Mouse (Mus musculus): ENCODE measurements at regions not wholly inside any gene's neighbourhood (a gene's known extent, or its start where the extent isn't known, plus 50 kb on each side); places are given as distances from the start of the nearest gene placed in this dataset.

DNA sequence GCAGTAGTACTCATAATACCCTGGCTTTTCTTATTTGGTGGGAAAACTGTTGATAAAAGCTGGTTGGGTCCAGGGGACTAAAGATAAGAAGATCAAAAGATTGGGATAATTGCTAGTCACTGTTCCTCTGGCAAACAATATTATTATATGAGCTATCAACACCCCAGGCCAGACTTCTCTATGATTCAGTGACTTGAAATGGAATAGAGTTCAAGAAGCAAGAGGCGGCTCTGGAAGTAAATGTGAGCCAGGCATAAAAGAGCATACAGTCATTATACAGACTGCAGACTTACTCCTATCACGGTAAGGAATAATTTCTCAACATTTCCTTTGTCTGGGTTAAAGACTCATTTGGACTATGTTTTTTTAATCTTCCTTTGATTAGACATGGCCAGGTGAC, 278.5 kb upstream of the Acvr2a start:
- Histone ChIP-seq H3K27me3 (replicated peaks; ENCODE audit: control insufficient read depth, insufficient read depth, low read length) (no peaks in the 10 kb centered on the region), H3K9me3 (ENCODE audit: control insufficient read depth, low read length) (no peaks in the 10 kb centered on the region), H3K36me3 (ENCODE audit: control insufficient read depth, insufficient read depth, low read length) (no peaks in the 10 kb centered on the region), H3K4me1 (ENCODE audit: control insufficient read depth, insufficient read depth, low read length) (0 out of 2 replicates have a peak, but pooled peaks cover 7% of the 10 kb centered on the region), H3K4me3 (ENCODE audit: low read depth, low read length) (no peak overlapping the region), H3K27ac (replicated peaks; ENCODE audit: low read depth, low read length) (no peak overlapping the region), H3K4me2 (ENCODE audit: low read depth, low read length) (no peak overlapping the region), H3K9ac (ENCODE audit: low read depth, low read length) (no peak overlapping the region)
- ATAC-seq (ENCODE audit: low read depth) (no peak), DNase-seq (ENCODE audit: low spot score) (no peak)
- 88% methylated on average over 2 of the region's 2 CpGs for WGBS

DNA sequence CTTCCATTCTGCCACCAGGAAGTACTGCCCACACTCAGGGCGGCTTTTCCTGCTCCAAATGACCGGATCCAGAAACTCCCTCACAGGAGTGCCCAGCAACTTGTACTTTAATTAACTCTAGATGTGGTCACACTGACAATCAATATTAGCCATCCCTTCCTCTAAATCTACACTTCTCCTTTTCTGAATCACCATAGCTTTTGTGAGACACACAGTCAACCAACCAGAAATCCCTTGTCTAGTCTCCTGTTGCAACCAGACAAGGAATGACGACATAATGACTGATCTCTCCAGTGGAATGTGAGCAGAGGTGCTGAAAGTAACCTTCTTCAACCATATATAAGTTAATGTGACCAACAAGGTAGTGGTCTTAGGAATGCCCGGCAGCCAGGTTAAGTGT, 277.0 kb upstream of the Acvr2a start:
- Histone ChIP-seq H3K9me3 (ENCODE audit: control insufficient read depth, low read length) (no peaks in the 10 kb centered on the region), H3K9ac (ENCODE audit: low read depth, low read length) (no peak overlapping the region), H3K36me3 (ENCODE audit: control insufficient read depth, insufficient read depth, low read length) (no peaks in the 10 kb centered on the region), H3K27me3 (replicated peaks; ENCODE audit: control insufficient read depth, insufficient read depth, low read length) (no peaks in the 10 kb centered on the region), H3K27ac (replicated peaks; ENCODE audit: low read depth, low read length) (no peak overlapping the region), H3K4me1 (ENCODE audit: control insufficient read depth, insufficient read depth, low read length) (0 out of 2 replicates have a peak, but pooled peaks cover 7% of the 10 kb centered on the region), H3K4me2 (ENCODE audit: low read depth, low read length) (no peak overlapping the region), H3K4me3 (ENCODE audit: low read depth, low read length) (no peak overlapping the region)
- ATAC-seq (ENCODE audit: low read depth) (no peak), DNase-seq (ENCODE audit: low spot score) (no peak)
- 76% methylated on average over 4 of the region's 4 CpGs for WGBS

DNA sequence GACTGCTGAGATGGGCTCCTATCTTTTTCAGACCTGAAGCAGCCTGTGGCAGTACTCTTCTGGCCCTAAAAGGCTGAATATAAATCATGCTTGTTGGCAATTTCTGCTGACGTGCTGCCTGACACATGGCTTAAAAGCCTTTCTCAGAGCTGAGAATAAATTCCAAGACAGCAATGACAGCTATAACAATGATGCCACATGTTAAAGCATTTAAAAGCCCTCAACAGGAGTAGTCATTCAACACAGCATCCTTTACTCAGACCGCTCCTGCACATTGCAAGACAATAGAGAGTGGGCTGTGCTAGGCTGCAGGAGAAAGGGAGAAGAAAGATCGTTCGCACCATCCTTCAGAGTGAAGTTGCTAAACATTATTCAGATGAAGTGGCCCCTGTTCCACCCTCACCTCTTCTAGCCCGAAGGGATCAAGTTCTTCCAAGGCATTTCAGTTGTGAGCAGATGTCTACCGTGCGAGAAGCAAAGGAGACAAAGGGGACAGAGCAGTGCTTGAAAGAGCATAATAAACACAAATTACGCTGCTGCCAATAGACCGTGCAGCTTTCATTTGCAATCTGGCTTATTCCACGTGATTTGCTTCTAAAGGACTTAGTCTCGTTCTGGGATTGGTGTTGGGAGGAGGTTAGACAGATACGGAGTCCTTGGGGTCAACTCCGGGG, 275.1 kb upstream of the Acvr2a start:
- 39% methylated on average over 13 of the region's 13 CpGs for WGBS
- no peaks in the 10 kb centered on the region for H3K27me3 ChIP-seq (replicated peaks; ENCODE audit: control insufficient read depth, insufficient read depth, low read length)
- H3K9ac ChIP-seq (ENCODE audit: low read depth, low read length), result no peak overlapping the region
- H3K9me3 ChIP-seq (ENCODE audit: control insufficient read depth, low read length), result no peaks in the 10 kb centered on the region
- no peaks in the 10 kb centered on the region for H3K36me3 ChIP-seq (ENCODE audit: control insufficient read depth, insufficient read depth, low read length)
- no peak overlapping the region for H3K27ac ChIP-seq (replicated peaks; ENCODE audit: low read depth, low read length)
- H3K4me1 ChIP-seq (ENCODE audit: control insufficient read depth, insufficient read depth, low read length), result 0 out of 2 replicates have a peak, but pooled peaks cover 7% of the 10 kb centered on the region
- no peak overlapping the region for H3K4me3 ChIP-seq (ENCODE audit: low read depth, low read length)
- DNase-seq (ENCODE audit: low spot score) (peak; percentile 50), ATAC-seq (ENCODE audit: low read depth) (peak; percentile 87)
- H3K4me2 ChIP-seq (ENCODE audit: low read depth, low read length), result peak overlapping the region; percentile 23

DNA sequence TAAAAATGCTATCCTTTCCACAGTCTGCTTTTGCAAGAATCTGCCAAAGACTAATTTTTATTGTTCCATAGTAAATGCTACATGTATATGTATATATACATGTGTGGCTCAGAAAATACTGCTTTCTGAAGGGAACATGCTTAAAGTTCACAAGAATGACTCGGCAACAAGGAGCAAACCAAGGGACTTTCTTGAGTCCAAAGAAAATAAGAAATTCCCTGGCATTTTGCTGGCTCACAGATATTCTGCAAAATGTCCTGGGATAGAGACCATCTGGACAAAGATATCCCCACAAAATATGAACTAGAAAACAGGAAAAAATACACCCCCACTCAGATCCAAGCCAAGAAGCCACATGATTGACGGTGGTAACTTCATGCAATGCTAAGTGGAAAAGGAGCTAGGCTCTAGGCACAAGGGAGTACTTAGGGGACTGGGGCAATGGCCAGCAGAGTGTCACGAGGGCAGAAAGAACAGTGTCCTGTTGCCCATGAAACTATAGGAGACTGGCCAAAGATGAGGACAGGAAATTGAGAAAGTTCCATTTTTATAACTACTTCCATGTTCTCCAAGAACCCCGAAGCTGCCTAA, 274.3 kb upstream of the Acvr2a start:
- Histone ChIP-seq H3K4me3 (ENCODE audit: low read depth, low read length) (no peak overlapping the region), H3K27ac (replicated peaks; ENCODE audit: low read depth, low read length) (no peak overlapping the region), H3K36me3 (ENCODE audit: control insufficient read depth, insufficient read depth, low read length) (no peaks in the 10 kb centered on the region), H3K4me1 (ENCODE audit: control insufficient read depth, insufficient read depth, low read length) (0 out of 2 replicates have a peak, but pooled peaks cover 7% of the 10 kb centered on the region), H3K27me3 (replicated peaks; ENCODE audit: control insufficient read depth, insufficient read depth, low read length) (no peaks in the 10 kb centered on the region), H3K9ac (ENCODE audit: low read depth, low read length) (no peak overlapping the region), H3K4me2 (ENCODE audit: low read depth, low read length) (no peak overlapping the region), H3K9me3 (ENCODE audit: control insufficient read depth, low read length) (no peaks in the 10 kb centered on the region)
- DNase-seq (ENCODE audit: low spot score) (no peak), ATAC-seq (ENCODE audit: low read depth) (no peak)
- 63% methylated on average over 4 of the region's 4 CpGs for WGBS

DNA sequence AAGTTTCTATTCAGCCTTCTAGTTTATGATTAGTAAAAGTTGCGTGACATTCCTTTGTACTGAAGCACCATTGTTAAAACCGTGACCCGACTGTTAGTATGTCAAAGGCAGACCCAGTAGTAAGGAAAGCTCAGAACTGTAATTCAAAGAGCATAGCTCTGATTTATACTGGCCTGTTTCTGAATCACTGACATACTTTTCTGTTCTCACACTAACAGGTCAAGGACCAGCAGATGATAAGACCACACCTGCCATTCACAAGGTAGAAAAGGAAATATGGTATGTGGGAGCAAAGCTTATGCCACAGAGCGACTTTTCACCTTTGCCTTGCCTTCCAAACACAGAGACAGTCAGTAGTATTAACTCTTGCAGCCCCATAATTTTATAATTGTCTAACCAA, 269.5 kb upstream of the Acvr2a start:
- Histone ChIP-seq H3K4me3 (ENCODE audit: low read depth, low read length) (no peak overlapping the region), H3K4me1 (ENCODE audit: control insufficient read depth, insufficient read depth, low read length) (0 out of 2 replicates have a peak, but pooled peaks cover under 1% of the 10 kb centered on the region), H3K27me3 (replicated peaks; ENCODE audit: control insufficient read depth, insufficient read depth, low read length) (no peaks in the 10 kb centered on the region), H3K9ac (ENCODE audit: low read depth, low read length) (no peak overlapping the region), H3K9me3 (ENCODE audit: control insufficient read depth, low read length) (no peaks in the 10 kb centered on the region), H3K36me3 (ENCODE audit: control insufficient read depth, insufficient read depth, low read length) (no peaks in the 10 kb centered on the region), H3K4me2 (ENCODE audit: low read depth, low read length) (no peak overlapping the region), H3K27ac (replicated peaks; ENCODE audit: low read depth, low read length) (no peak overlapping the region)
- WGBS, result 84% methylated on average over 4 of the region's 4 CpGs
- DNase-seq (ENCODE audit: low spot score) (no peak), ATAC-seq (ENCODE audit: low read depth) (no peak)

DNA sequence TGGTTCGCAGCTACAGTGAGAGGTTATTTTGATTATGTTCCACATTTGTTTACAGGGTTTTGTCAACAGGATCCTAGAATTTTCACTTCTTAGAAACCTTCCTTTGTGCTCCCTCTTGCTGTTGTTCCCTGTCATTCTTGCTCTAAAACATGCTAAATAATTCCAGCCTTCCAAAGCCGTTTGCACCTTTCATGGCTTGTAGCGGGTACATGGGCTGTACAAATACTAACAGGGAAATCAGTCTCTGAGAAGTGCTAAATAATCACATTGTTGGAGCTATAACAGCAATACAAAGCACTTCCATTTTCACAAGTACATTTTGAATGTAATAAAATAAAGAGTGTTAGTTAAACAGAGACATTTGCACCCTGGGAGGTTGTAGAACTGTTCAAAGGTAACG, 268.8 kb upstream of the Acvr2a start:
- Histone ChIP-seq H3K36me3 (ENCODE audit: control insufficient read depth, insufficient read depth, low read length) (no peaks in the 10 kb centered on the region), H3K9ac (ENCODE audit: low read depth, low read length) (no peak overlapping the region), H3K9me3 (ENCODE audit: control insufficient read depth, low read length) (no peaks in the 10 kb centered on the region), H3K27me3 (replicated peaks; ENCODE audit: control insufficient read depth, insufficient read depth, low read length) (no peaks in the 10 kb centered on the region), H3K27ac (replicated peaks; ENCODE audit: low read depth, low read length) (no peak overlapping the region), H3K4me1 (ENCODE audit: control insufficient read depth, insufficient read depth, low read length) (no peaks in the 10 kb centered on the region), H3K4me2 (ENCODE audit: low read depth, low read length) (no peak overlapping the region), H3K4me3 (ENCODE audit: low read depth, low read length) (no peak overlapping the region)
- 74% methylated on average over 4 of the region's 4 CpGs for WGBS
- ATAC-seq (ENCODE audit: low read depth) (no peak), DNase-seq (ENCODE audit: low spot score) (no peak)

DNA sequence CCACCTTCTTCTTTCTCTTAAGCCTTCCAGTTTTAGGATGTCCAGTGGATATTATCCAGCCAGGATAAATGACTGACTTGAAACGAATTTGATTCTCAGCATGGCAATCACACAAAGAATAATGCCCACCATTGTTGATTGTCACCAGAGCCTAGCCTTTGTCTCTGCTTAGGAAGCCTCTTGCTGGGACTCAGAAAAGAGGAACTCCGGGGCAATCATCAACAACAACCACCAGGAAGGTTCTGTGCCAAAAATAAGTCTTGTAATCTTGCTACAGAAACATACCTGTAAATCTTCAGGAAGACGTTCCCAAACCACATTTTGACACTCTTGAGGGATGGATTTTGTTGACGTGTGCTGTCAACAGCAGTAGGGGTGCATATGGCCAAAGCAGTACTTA, 268.2 kb upstream of the Acvr2a start:
- no peaks in the 10 kb centered on the region for H3K36me3 ChIP-seq (ENCODE audit: control insufficient read depth, insufficient read depth, low read length)

DNA sequence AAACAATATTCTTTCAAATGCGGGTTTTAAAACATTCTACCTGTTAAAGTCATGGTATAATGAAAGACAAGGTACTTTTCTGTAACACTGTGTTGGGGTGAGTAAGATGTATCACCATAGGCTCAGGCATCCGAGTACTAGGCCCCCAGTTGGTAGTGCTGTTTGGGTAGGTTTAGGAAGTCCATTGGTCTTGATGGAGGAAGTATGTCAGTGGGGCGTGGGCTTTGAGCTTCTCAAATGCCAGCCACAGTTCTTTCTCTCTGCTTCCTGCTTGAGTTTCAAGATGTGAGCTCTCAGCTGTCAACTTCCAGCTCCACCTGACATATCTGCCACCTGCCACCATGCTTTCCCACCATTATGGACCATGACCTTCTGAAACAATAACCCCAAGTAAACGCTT, 267.7 kb upstream of the Acvr2a start:
- no peak overlapping the region for H3K27ac ChIP-seq (replicated peaks; ENCODE audit: low read depth, low read length)
- ATAC-seq (ENCODE audit: low read depth), result no peak
- H3K36me3 ChIP-seq (ENCODE audit: control insufficient read depth, insufficient read depth, low read length), result no peaks in the 10 kb centered on the region
- H3K27me3 ChIP-seq (replicated peaks; ENCODE audit: control insufficient read depth, insufficient read depth, low read length), result no peaks in the 10 kb centered on the region
- no peak for DNase-seq (ENCODE audit: low spot score)
- H3K4me1 ChIP-seq (ENCODE audit: control insufficient read depth, insufficient read depth, low read length), result no peaks in the 10 kb centered on the region
- H3K4me2 ChIP-seq (ENCODE audit: low read depth, low read length), result no peak overlapping the region
- H3K9me3 ChIP-seq (ENCODE audit: control insufficient read depth, low read length), result no peaks in the 10 kb centered on the region
- WGBS, result 88% methylated on average over 4 of the region's 4 CpGs
- no peak overlapping the region for H3K9ac ChIP-seq (ENCODE audit: low read depth, low read length)
- H3K4me3 ChIP-seq (ENCODE audit: low read depth, low read length), result no peak overlapping the region

More for the DNA sequence above, 268.2 kb upstream of the Acvr2a start:
- DNase-seq (ENCODE audit: low spot score) (no peak), ATAC-seq (ENCODE audit: low read depth) (no peak)
- Histone ChIP-seq H3K9me3 (ENCODE audit: control insufficient read depth, low read length) (no peaks in the 10 kb centered on the region), H3K27ac (replicated peaks; ENCODE audit: low read depth, low read length) (no peak overlapping the region), H3K9ac (ENCODE audit: low read depth, low read length) (no peak overlapping the region), H3K4me2 (ENCODE audit: low read depth, low read length) (no peak overlapping the region), H3K4me1 (ENCODE audit: control insufficient read depth, insufficient read depth, low read length) (no peaks in the 10 kb centered on the region), H3K4me3 (ENCODE audit: low read depth, low read length) (no peak overlapping the region), H3K27me3 (replicated peaks; ENCODE audit: control insufficient read depth, insufficient read depth, low read length) (no peaks in the 10 kb centered on the region)
- WGBS, result 57% methylated on average over 4 of the region's 4 CpGs

DNA sequence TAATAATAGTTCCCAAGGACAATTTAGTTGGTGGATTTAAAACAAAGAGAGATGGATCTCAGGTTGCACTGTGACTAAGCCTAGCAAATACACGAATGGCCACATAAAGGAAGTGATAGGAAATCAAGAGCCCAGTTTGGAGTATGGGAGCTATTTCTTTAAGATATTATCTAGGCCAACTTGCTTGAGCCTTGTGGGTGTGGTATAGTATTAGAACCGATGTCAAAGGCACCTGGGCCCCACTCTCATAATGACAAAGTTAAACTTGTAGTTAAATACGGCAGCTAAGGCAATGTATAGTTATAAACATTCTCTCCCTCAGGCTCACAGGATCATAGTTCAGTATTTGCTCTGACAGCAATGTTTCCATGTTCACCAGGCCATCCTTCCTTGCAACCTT, 257.3 kb upstream of the Acvr2a start:
- Histone ChIP-seq H3K4me2 (ENCODE audit: low read depth, low read length) (no peak overlapping the region), H3K9me3 (ENCODE audit: control insufficient read depth, low read length) (no peaks in the 10 kb centered on the region), H3K27me3 (replicated peaks; ENCODE audit: control insufficient read depth, insufficient read depth, low read length) (no peaks in the 10 kb centered on the region), H3K36me3 (ENCODE audit: control insufficient read depth, insufficient read depth, low read length) (no peaks in the 10 kb centered on the region), H3K27ac (replicated peaks; ENCODE audit: low read depth, low read length) (no peak overlapping the region), H3K4me3 (ENCODE audit: low read depth, low read length) (no peak overlapping the region), H3K4me1 (ENCODE audit: control insufficient read depth, insufficient read depth, low read length) (no peaks in the 10 kb centered on the region), H3K9ac (ENCODE audit: low read depth, low read length) (no peak overlapping the region)
- WGBS, result 57% methylated on average over 3 of the region's 3 CpGs
- DNase-seq (ENCODE audit: low spot score) (no peak), ATAC-seq (ENCODE audit: low read depth) (no peak)

Measured in embryonic facial prominence, embryonic 14.5 days (tissue).